Mouse (Mus musculus) right cerebral cortex, postnatal 14 days (tissue): Measurements from ENCODE around the gene Bet1.

Experiments used
- DNase-seq: peaks from one replicate; pipeline ENCODE4 v3.0.0; 2022

The Bet1 gene

DNA sequence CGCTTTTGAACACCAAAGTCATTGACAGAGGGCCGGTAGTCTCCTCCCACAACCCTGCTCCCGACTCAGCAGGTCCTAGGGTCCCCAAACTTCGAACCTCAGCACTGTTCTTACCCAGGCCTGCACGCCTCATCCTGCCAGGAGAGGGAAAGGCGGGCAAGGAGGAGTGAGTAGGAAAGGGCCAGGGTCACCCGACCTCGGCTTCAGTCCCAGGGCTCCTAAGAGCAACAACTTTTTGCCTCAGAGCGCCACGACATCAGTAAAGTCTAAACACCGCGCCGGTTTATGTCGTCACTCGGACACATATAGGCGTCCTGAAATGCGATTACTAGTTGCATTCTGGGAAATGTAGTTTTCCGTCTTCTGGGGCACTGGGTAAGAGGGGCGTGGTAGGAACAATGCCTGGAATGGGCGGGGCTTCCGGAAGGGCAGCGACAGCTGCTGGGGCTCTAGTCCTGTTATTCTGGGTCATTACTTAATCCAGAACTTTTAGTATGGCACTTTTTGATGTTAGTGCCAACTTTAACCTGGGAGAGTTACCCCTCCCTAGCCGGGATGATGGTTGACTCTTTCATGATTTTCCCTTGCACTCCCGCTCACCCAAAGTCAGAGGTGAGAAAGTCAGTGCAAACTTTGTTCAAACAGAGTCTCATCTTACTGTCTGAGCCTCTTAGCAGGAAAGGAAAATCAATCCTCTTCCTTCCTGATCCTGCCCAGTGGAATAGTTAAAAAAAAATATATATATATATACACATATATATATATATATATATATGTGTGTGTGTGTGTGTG lies at the start of gene Bet1:
TSS of gene Bet1 (minus strand) at position 310 of the 792 bp plus-strand sequence.
- DNase-seq, result peak; percentile 85

DNA sequence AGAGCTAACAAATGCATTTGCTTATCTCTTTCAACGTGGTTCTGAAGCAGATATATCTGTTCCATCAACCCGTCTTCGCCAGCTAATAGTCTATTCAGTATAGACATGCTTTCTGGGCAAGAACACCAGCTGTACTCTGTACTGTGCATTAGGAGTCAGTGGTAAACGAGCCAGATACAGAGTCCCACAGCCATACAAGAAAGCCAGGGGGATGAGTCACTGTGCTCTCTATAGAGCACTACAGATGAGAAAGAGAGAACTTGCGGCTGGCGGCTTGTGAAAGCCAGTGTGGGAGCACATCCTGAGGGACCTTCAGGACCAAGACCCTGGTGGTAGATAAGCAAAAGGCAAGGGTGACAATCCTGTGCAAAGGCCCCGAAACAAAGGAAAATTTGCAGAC lies 45.5 kb upstream of the Bet1 start:
- no peak for DNase-seq

DNA sequence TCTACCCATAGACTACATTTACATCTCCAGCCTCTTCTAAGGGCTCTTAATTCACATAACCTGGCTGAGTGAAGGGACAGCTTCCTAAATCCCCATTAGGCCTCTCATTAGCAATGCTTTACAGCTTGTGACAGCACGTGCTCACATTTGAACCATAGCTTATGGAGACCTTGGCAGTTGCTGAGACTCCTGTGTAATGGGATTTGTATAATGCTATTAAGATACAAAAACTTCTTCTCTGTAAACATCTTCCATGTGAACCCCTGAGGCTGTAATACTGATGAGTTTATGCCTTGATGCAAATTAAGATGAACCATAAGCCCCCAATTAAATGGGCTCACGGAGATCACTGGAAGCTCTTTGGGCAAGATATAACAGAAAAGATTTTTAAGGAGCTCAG lies 44.4 kb upstream of the Bet1 start:
- DNase-seq, result no peak

DNA sequence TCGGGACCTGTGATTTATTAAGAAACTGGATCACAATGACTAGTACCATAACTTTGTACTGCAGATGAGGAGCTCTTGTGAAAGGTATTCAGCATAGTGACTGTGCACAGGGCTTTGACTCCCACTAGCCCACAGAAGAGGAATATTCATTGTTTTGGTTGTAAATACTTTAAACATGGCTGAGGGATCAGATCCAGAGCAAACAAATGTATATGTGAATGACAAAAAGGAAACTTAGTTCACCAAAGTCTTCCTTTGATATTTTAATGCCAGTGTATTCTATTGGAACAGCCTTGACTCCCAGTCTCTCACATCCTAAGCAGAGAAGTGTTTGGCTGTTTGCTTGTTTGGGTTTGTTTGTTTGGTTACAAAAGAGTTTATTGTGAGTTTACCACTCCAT lies 31.8 kb upstream of the Bet1 start:
- DNase-seq, result no peak

DNA sequence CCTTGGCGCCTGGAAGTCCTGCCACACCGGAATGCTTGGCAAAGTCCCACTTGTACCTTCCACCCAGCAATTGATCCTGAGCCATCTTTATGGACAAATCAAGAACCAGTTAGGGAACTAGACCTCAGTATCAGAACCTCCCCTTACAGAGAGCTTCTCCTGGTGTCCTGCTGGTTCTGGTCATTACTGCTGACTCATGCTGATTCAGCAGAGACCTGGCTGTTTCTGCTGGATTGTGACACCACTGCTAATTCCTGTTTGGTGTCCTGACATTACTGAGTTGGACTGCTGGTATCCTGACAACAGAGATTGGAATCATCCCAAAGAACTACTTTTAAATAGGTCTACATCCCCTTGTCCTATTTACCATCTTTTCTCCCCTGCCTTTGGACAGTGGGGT lies 3.7 kb upstream of the Bet1 start:
- no peak for DNase-seq

DNA sequence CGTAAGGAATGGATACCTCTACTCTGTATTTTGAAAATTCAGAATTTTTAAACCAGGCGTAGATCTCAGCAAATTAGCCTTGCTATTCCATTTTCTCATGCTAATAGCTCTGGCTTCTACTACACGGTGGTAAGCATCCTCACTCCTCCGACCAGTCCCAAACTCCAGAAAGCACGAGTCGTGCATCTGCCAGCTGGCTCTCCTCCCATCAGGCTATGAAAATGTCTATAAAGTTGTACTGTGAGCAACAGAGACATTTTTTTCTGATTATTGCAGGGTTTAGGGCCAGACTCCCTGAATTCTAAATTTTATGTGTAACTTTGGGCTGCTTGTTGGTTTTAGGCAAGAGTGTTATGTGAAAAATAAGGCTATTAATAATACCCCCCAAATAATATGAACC lies 14.5 kb downstream of the Bet1 start:
- no peak for DNase-seq

DNA sequence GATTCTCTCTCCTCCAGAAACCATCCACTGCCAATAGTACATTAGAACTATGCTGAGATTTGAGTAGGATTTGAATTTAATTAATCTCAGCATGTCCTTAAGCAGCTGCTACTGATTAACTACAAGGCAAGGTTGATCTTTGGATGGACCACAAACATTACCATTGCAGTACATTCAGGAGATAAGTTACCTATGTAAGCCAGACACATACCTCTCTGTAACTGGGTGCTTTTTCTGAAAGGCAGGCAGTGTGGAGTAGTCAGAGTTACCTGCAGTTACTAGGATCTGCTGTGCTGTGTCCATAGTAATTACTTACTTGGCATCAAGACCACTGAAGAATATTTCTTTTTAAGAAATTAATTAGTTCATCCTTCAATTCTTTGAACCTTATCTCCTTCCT lies 17.1 kb downstream of the Bet1 start:
- DNase-seq, result no peak

DNA sequence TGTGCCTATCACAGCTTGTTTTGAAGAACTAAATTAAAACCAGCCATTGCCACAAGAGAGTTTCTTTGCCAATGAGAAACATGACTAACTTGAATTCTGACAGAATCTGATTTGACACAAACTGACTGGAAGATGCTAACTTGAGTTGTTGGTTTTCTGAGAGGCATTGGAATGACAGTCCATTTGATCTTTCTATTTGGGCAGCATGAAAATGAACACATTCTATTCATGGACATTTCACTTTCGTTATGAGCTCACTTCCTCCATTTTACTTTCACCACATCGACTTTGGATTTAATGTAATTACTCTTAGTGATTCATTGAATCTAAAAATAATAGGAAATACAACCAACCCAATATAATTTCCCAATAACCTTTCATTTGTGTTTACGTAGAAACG lies 32.4 kb downstream of the Bet1 start:
- DNase-seq, result no peak

DNA sequence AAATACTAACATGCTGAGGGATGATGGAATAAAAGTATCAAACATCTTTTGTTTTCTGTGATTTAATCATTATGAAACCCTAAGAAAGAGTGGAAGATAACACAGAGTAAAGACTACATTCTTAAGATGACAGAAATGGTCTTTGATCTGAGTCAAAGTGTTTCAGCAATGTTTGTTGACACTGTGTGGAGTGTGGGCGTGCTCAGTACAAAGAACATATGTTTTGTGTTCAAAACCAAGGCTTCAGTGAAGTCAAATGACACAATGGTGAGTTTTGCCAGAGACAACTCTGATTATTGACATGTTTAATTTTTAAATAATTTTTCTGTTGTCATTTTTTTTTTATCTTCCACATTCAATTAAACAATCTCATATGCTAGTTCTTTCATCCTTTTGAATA lies 33.9 kb downstream of the Bet1 start:
- no peak for DNase-seq

DNA sequence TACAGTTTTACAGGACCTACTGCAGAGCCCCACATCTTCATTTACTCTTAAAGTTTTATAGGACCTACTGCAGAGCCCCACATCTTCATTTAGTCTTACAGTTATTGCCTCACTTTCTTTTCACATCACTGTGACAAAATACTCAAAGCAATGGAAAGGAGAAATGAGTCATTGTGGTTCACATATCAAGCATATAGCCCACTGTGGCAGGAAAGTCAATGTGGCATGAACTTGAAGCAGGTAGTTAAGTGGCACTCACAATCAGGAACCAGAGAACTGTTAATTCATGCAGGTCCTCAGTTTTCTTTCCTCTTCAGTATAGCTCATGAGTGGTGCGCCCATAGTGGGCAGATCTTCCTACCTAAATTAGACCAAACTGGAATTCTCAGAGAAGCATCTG lies 39.6 kb downstream of the Bet1 start:
- no peak for DNase-seq

DNA sequence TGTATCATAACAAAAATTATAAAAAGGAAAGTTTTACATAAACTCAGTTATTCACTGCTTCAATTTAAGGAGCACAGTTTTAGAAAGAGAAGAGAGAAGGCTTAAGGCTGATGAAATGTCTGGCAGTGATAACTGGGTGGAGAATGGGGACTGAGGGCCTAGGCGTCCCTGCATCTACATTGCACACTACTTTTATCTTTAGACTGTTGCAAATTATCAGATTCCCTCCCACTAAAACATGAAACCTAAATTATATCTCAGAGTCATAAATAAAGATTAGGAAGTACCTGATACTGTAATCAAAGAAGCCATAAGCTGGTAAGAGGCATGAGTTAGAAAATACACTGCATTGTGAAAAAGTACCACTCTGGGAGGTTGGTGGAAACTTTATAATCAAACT lies 45.0 kb downstream of the Bet1 start:
- no peak for DNase-seq

DNA sequence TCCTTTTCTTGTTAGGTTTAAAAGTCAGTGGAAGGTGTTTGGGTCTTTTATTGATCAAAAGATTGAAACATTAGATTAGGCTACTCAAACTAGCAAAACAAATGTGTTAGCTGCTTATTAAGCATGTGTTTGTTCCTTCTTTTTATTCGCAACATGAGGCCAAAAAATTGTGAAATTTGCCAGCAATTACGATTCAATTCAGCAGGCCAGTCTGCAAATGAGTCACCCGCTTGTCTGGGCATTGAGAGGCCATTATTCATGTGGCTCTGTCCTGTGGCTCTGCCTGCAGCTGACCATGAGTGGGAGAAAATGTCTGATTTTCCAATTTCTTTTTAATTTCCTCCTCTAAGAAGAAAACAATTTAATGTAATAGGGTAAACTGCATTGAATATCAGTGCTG lies 55.8 kb downstream of the Bet1 start:
- no peak for DNase-seq
